Mouse (Mus musculus) T-helper 1 cell (primary cell): ENCODE results near the gene 2610507B11Rik.

Experiments used
- in situ Hi-C: fragments of 300-600 bp; cut with MboI, MseI; formaldehyde crosslinking; loops from one replicate; pipeline ENCODE4 v1.15.1; 2025; ENCODE audit warnings: high pct_unique_total_duplicates

Gene 2610507B11Rik

GRCm38 (mm10) chr11:78279586-78279985, 18.0 kb downstream of the 2610507B11Rik start:
- in situ Hi-C loops: no loop called here

- in situ Hi-C loops: no loop called here
These were observed 27.7 kb downstream of the 2610507B11Rik start for GRCm38 (mm10) chr11:78289146-78289763.

GRCm38 (mm10) chr11:78290654-78291053, 29.1 kb downstream of the 2610507B11Rik start, which contains the start of gene BC030499:
BC030499 (plus strand) TSS chr11:78290841.
- in situ Hi-C loops: no loop called here

- in situ Hi-C loops: no loop called here
These were observed 33.0 kb downstream of the 2610507B11Rik start for GRCm38 (mm10) chr11:78294585-78294984.

GRCm38 (mm10) chr11:78300917-78301316, 39.4 kb downstream of the 2610507B11Rik start:
- in situ Hi-C loops: no loop called here

- in situ Hi-C loops: no loop called here
These were observed 40.0 kb downstream of the 2610507B11Rik start, which contains the start of gene Spag5 for GRCm38 (mm10) chr11:78301357-78302084. Spag5 (plus strand) TSS chr11:78301529.

- in situ Hi-C loops: no loop called here
These were observed 43.7 kb downstream of the 2610507B11Rik start for GRCm38 (mm10) chr11:78305272-78305671.

GRCm38 (mm10) chr11:78310861-78311511, 49.4 kb downstream of the 2610507B11Rik start:
- in situ Hi-C loops: no loop called here

GRCm38 (mm10) chr11:78313662-78314061, 52.1 kb downstream of the 2610507B11Rik start:
- in situ Hi-C loops: no loop called here

GRCm38 (mm10) chr11:78318411-78318810, 56.9 kb downstream of the 2610507B11Rik start:
- in situ Hi-C loops: no loop called here

- in situ Hi-C loops: no loop called here
These were observed 60.7 kb downstream of the 2610507B11Rik start for GRCm38 (mm10) chr11:78322076-78322831.

GRCm38 (mm10) chr11:78322860-78323259, 61.3 kb downstream of the 2610507B11Rik start, which contains the start of gene Aldoc:
Aldoc (plus strand) TSS chr11:78322968.
- in situ Hi-C loops: no loop called here

GRCm38 (mm10) chr11:78324000-78324785, 62.6 kb downstream of the 2610507B11Rik start:
- in situ Hi-C loops: no loop called here

GRCm38 (mm10) chr11:78324965-78325364, 63.4 kb downstream of the 2610507B11Rik start:
- in situ Hi-C loops: no loop called here

GRCm38 (mm10) chr11:78327215-78327614, 65.7 kb downstream of the 2610507B11Rik start:
- in situ Hi-C loops: no loop called here

GRCm38 (mm10) chr11:78327634-78328511, 66.3 kb downstream of the 2610507B11Rik start, which contains the start of gene Pigs:
Pigs (plus strand) TSS chr11:78328415.
- in situ Hi-C loops: no loop called here

- in situ Hi-C loops: no loop called here
These were observed 67.0 kb downstream of the 2610507B11Rik start for GRCm38 (mm10) chr11:78328512-78329056.

GRCm38 (mm10) chr11:78332676-78333075, 71.1 kb downstream of the 2610507B11Rik start:
- in situ Hi-C loops: no loop called here

GRCm38 (mm10) chr11:78333992-78334391, 72.4 kb downstream of the 2610507B11Rik start:
- in situ Hi-C loops: no loop called here
